Mouse (Mus musculus) right cerebral cortex, postnatal 14 days (tissue): ENCODE data around the gene Ddx4.
"Not testable (repeated sequence)": the region's sequence is repeated elsewhere in the genome, so short reads cannot be mapped to it uniquely, and the experiment has no call there.

Source experiments
- DNase-seq: peaks from one replicate; pipeline ENCODE4 v3.0.0; 2022

Gene Ddx4

GRCm38 (mm10) chr13:112635174-112635837 is 17.0 kb downstream of the Ddx4 start:
- DNase-seq: no peak

- no peak for DNase-seq
Measured at GRCm38 (mm10) chr13:112625566-112625965, 26.7 kb downstream of the Ddx4 start.

GRCm38 (mm10) chr13:112624622-112625021 is 27.7 kb downstream of the Ddx4 start:
- no peak for DNase-seq

GRCm38 (mm10) chr13:112623656-112624055 is 28.6 kb downstream of the Ddx4 start:
- DNase-seq: no peak

GRCm38 (mm10) chr13:112621592-112621991 is 30.7 kb downstream of the Ddx4 start:
- no peak for DNase-seq

- DNase-seq: no peak
Measured at GRCm38 (mm10) chr13:112608606-112609005, 43.7 kb downstream of the Ddx4 start.

GRCm38 (mm10) chr13:112604411-112604810 is 47.9 kb downstream of the Ddx4 start:
- DNase-seq: no peak

- no peak for DNase-seq
Measured at GRCm38 (mm10) chr13:112603839-112604238, 48.4 kb downstream of the Ddx4 start.

GRCm38 (mm10) chr13:112602607-112603006 is 49.7 kb downstream of the Ddx4 start:
- DNase-seq: no peak

GRCm38 (mm10) chr13:112594260-112594659 is 58.0 kb downstream of the Ddx4 start, which contains the start of gene Il31ra:
Gene Il31ra, minus strand, starts transcription at chr13:112594360.
- not testable (repeated sequence) for DNase-seq

GRCm38 (mm10) chr13:112590254-112590653 is 62.0 kb downstream of the Ddx4 start:
- no peak for DNase-seq

- DNase-seq: no peak
Measured at GRCm38 (mm10) chr13:112589625-112590024, 62.6 kb downstream of the Ddx4 start.

GRCm38 (mm10) chr13:112584556-112585237 is 67.6 kb downstream of the Ddx4 start:
- no peak for DNase-seq

GRCm38 (mm10) chr13:112582291-112582690 is 70.0 kb downstream of the Ddx4 start:
- DNase-seq: no peak

GRCm38 (mm10) chr13:112581796-112582195 is 70.5 kb downstream of the Ddx4 start:
- no peak for DNase-seq

- DNase-seq: no peak
Measured at GRCm38 (mm10) chr13:112580590-112581320, 71.5 kb downstream of the Ddx4 start.

GRCm38 (mm10) chr13:112578041-112578440 is 74.2 kb downstream of the Ddx4 start:
- peak; percentile 95 for DNase-seq

- no peak for DNase-seq
Measured at GRCm38 (mm10) chr13:112573800-112574199, 78.5 kb downstream of the Ddx4 start.

GRCm38 (mm10) chr13:112570768-112571167 is 81.5 kb downstream of the Ddx4 start:
- DNase-seq: no peak

GRCm38 (mm10) chr13:112569606-112570005 is 82.7 kb downstream of the Ddx4 start:
- no peak for DNase-seq

- no peak for DNase-seq
Measured at GRCm38 (mm10) chr13:112560554-112561138, 91.6 kb downstream of the Ddx4 start.

- DNase-seq: no peak
Measured at GRCm38 (mm10) chr13:112556501-112556900, 95.8 kb downstream of the Ddx4 start.

GRCm38 (mm10) chr13:112553304-112553703 is 99.0 kb downstream of the Ddx4 start:
- DNase-seq: no peak
